Mouse (Mus musculus) hindbrain, postnatal 0 days (tissue): ENCODE measurements around the gene Myo1f. TPM values are rescaled to one million over a fixed set of nuclear protein-coding genes. Genes with fewer than 3 reads are reported as not detected.

Experiments used
- ATAC-seq: fragments of 200-750 bp; cut with Nextera tagmentation; 2 replicates; pipeline ENCODE4 v1.8.0; 2017; ENCODE audit warnings: mild to moderate bottlenecking, moderate TSS enrichment, moderate library complexity
- DNase-seq: peaks from one replicate; pipeline ENCODE4 v3.0.0-alpha.2; 2015; ENCODE audit warnings: low spot score
- H3K27ac ChIP-seq: fragments of 300-500 bp; sonication (generic); 2 replicates; pipeline ENCODE4 v1.5.1; 2014; ENCODE audit warnings: mild to moderate bottlenecking
- H3K27me3 ChIP-seq: fragments of 300-500 bp; sonication (generic); 2 replicates; pipeline ENCODE4 v1.6.1; 2014; ENCODE audit warnings: low read length, mixed read lengths; ENCODE audit not compliant: insufficient read depth
- H3K36me3 ChIP-seq: fragments of 300-500 bp; sonication (generic); 2 replicates; pipeline ENCODE4 v1.6.1; 2014; ENCODE audit warnings: low read length, mixed read lengths; ENCODE audit not compliant: insufficient read depth
- H3K4me1 ChIP-seq: fragments of 300-500 bp; sonication (generic); 2 replicates; pipeline ENCODE4 v1.6.1; 2014; ENCODE audit warnings: antibody characterized with exemption, low read length, mixed read lengths; ENCODE audit not compliant: insufficient read depth
- H3K4me2 ChIP-seq: fragments of 300-500 bp; sonication (generic); 2 replicates; pipeline ENCODE4 v1.6.1; 2014; ENCODE audit warnings: low read depth, mild to moderate bottlenecking, low read length, moderate library complexity, mixed read lengths
- H3K4me3 ChIP-seq: fragments of 300-500 bp; sonication (generic); 2 replicates; pipeline ENCODE4 v1.5.1; 2014; ENCODE audit warnings: low read length
- H3K9ac ChIP-seq: fragments of 300-500 bp; sonication (generic); replicated peaks from 2 replicates; pipeline ENCODE4 v1.6.1; 2014; ENCODE audit warnings: mild to moderate bottlenecking, low read length, moderate library complexity, mixed read lengths
- H3K9me3 ChIP-seq: fragments of 300-500 bp; sonication (generic); 2 replicates; pipeline ENCODE4 v1.6.1; 2016; ENCODE audit warnings: low read length, mixed read lengths
- CTCF ChIP-seq: IDR thresholded peaks from 2 replicates; pipeline ENCODE4 v1.5.1; 2016; ENCODE audit warnings: antibody characterized with exemption, control low read depth, low read depth
- WGBS: fragments of 180-500 bp; shearing (Covaris S2); extraction: QIAGEN DNeasy Blood & Tissue Kit; methylation state at CpG from one replicate; pipeline ENCODE4 v1.1.7; 2014; 5-methylcytosine and 5-hydroxymethylcytosine counted together
- polyA plus RNA-seq: library from polyadenylated mRNA; unstranded; fragments of >200 nt; fragmentation: Nextera tagmentation; extraction: Ambion mirVana; gene quantifications from 2 replicates; pipeline ENCODE4 v1.2.1, GENCODE M21; 2015
- total RNA-seq: library from RNA; depleted of rRNA; stranded (reverse); fragments of >200 nt; gene quantifications from 2 replicates; pipeline ENCODE4 v1.2.3, GENCODE M21; 2014

Gene Myo1f
- total and polyA plus RNA-seq, 2 experiments from 2014 or later: 1.2 to 2.6 TPM

GRCm38 (mm10) chr17:33564599-33564998, 9.1 kb downstream of the Myo1f start:
- Histone ChIP-seq H3K4me3 (no peak overlapping the region), H3K9ac (no peak overlapping the region), H3K4me1 (no peaks in the 10 kb centered on the region), H3K4me2 (no peak overlapping the region), H3K27me3 (no peaks in the 10 kb centered on the region), H3K27ac (no peak overlapping the region), H3K9me3 (no peaks in the 10 kb centered on the region), H3K36me3 (no peaks in the 10 kb centered on the region)
- WGBS: 59% methylated on average over 1 of the region's 1 CpGs
- no peak for TF ChIP-seq CTCF
- ATAC-seq (no peak), DNase-seq (no peak)

DNA sequence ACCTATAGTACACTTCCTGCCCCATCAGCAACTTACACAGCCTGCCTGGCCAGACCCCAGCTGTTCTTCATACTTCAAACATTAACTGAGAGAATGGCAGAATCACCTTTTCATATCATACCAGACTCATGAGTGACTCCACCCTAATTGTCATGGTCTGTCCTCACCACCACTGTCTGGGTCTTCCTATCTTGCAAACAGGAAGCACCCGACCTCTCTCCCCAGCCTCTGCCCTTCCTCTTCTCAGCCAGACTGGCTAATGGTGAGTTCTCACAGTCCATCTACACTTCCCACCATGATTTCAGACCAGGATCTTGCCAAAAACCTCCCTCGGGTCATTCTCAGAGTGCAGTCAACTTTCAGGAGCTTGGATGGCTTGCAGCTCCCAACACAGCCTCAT, 10.7 kb downstream of the Myo1f start:
- H3K9me3 ChIP-seq: no peaks in the 10 kb centered on the region
- no peak for ATAC-seq
- WGBS: 75% methylated on average over 2 of the region's 2 CpGs

DNA sequence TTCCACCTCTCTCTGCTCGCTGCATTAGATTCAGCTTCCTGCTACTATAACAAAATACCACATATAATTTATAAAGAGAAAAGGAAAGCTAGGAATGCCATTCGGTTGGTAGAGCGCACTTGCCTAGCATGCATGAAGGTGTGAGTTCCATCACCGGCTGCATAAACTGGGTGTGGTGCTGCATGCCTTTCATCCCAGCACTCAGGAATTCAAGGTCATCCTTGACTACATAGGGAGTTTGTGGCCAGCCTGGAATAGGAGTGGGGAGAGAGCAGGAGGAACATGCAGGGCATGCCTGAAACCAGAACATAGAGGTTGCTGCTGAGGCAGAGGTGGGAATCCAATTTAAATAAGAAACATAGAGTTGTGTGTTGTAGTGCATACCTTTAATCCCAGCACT, 28.6 kb downstream of the Myo1f start:
- 90% methylated on average over 4 of the region's 4 CpGs for WGBS

More for the DNA sequence above, 10.7 kb downstream of the Myo1f start:
- DNase-seq: no peak
- Histone ChIP-seq H3K4me1 (no peaks in the 10 kb centered on the region), H3K27me3 (no peaks in the 10 kb centered on the region), H3K4me3 (no peak overlapping the region), H3K36me3 (no peaks in the 10 kb centered on the region), H3K9ac (no peak overlapping the region), H3K4me2 (no peak overlapping the region), H3K27ac (no peak overlapping the region)
- no peak for TF ChIP-seq CTCF

DNA sequence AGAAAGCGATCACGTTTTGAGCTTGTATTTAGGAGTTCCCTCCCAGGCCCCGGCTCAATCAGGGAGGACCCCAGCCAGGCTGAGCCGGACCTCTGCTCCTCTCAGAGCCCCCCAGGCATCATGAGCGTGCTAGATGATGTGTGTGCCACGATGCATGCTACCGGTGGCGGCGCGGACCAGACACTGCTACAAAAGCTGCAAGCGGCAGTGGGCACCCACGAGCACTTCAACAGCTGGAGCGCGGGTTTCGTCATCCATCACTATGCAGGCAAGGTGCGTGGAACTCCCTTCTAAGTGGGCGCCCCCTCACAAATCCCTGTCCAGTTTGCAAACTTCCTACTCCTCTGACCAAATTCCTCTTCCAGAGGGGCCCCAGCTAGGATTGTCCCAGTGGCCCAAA, 30.5 kb downstream of the Myo1f start:
- Histone ChIP-seq H3K27ac (no peak overlapping the region), H3K4me2 (no peak overlapping the region), H3K4me3 (no peak overlapping the region), H3K4me1 (no peaks in the 10 kb centered on the region), H3K9ac (no peak overlapping the region), H3K9me3 (no peaks in the 10 kb centered on the region), H3K36me3 (no peaks in the 10 kb centered on the region), H3K27me3 (no peaks in the 10 kb centered on the region)
- TF ChIP-seq CTCF: no peak
- 73% methylated on average over 17 of the region's 17 CpGs for WGBS
- no peak for DNase-seq
- ATAC-seq: no peak

More for the DNA sequence above, 28.6 kb downstream of the Myo1f start:
- Histone ChIP-seq H3K9ac (no peak overlapping the region), H3K4me1 (no peaks in the 10 kb centered on the region), H3K4me2 (no peak overlapping the region), H3K36me3 (no peaks in the 10 kb centered on the region), H3K4me3 (no peak overlapping the region), H3K27me3 (no peaks in the 10 kb centered on the region), H3K9me3 (no peaks in the 10 kb centered on the region), H3K27ac (no peak overlapping the region)
- DNase-seq: no peak
- TF ChIP-seq CTCF: no peak
- no peak for ATAC-seq

- TF ChIP-seq CTCF: no peak
- no peak overlapping the region for H3K27ac ChIP-seq
- H3K27me3 ChIP-seq: no peaks in the 10 kb centered on the region
- H3K4me2 ChIP-seq: no peak overlapping the region
- DNase-seq: no peak
- H3K4me3 ChIP-seq: no peak overlapping the region
- H3K4me1 ChIP-seq: no peaks in the 10 kb centered on the region
- no peak overlapping the region for H3K9ac ChIP-seq
- H3K36me3 ChIP-seq: no peaks in the 10 kb centered on the region
- no peak for ATAC-seq
- H3K9me3 ChIP-seq: no peaks in the 10 kb centered on the region; the same call in 1 of the 2 replicates
Measured at GRCm38 (mm10) chr17:33597271-33597670, 41.8 kb downstream of the Myo1f start.

- Histone ChIP-seq H3K36me3 (no peaks in the 10 kb centered on the region), H3K9ac (no peak overlapping the region), H3K27me3 (no peaks in the 10 kb centered on the region), H3K27ac (no peak overlapping the region), H3K4me3 (no peak overlapping the region), H3K4me2 (no peak overlapping the region), H3K9me3 (no peaks in the 10 kb centered on the region; the same call in 1 of the 2 replicates), H3K4me1 (no peaks in the 10 kb centered on the region)
- no peak for DNase-seq
- no peak for TF ChIP-seq CTCF
- no peak for ATAC-seq
- 87% methylated on average over 5 of the region's 5 CpGs for WGBS
Measured at GRCm38 (mm10) chr17:33598506-33598905, 43.0 kb downstream of the Myo1f start.

GRCm38 (mm10) chr17:33599836-33600475, 44.4 kb downstream of the Myo1f start:
- ATAC-seq (no peak), DNase-seq (no peak)
- no peak for TF ChIP-seq CTCF
- H3K4me2 ChIP-seq: no peak overlapping the region
- WGBS: 87% methylated on average over 8 of the region's 8 CpGs
- no peaks in the 10 kb centered on the region; the same call in 1 of the 2 replicates for H3K9me3 ChIP-seq
- no peaks in the 10 kb centered on the region for H3K4me1 ChIP-seq
- H3K36me3 ChIP-seq: no peaks in the 10 kb centered on the region
- no peaks in the 10 kb centered on the region for H3K27me3 ChIP-seq
- no peak overlapping the region for H3K9ac ChIP-seq
- no peak overlapping the region for H3K4me3 ChIP-seq
- H3K27ac ChIP-seq: no peak overlapping the region
